Mouse (Mus musculus) liver, embryonic 14.5 days (tissue): ENCODE measurements around the gene Ift20.

Source experiments
- CTCF ChIP-seq: IDR thresholded peaks from 2 replicates; pipeline ENCODE4 v1.5.1; 2016; ENCODE audit warnings: antibody characterized with exemption, low read depth, control low read depth
- EP300 ChIP-seq: IDR thresholded peaks from 2 replicates; pipeline ENCODE4 v1.6.1; 2016; ENCODE audit warnings: antibody characterized with exemption, low read depth

GRCm38 (mm10) chr11:78536080-78536689, at the start of gene Ift20, which contains the start of gene Tnfaip1:
- TF ChIP-seq CTCF = no peak
- no peak for TF ChIP-seq EP300
